Mouse (Mus musculus): ENCODE measurements around the gene Cdhr5. TPM values are rescaled to one million over a fixed set of nuclear protein-coding genes. Genes with fewer than 3 reads are reported as not detected.

Gene Cdhr5
- polyA plus RNA-seq (2015; fragmentation: Nextera tagmentation; extraction: Ambion mirVana): 1.9 and 2.4 TPM in 2 replicates

DNA sequence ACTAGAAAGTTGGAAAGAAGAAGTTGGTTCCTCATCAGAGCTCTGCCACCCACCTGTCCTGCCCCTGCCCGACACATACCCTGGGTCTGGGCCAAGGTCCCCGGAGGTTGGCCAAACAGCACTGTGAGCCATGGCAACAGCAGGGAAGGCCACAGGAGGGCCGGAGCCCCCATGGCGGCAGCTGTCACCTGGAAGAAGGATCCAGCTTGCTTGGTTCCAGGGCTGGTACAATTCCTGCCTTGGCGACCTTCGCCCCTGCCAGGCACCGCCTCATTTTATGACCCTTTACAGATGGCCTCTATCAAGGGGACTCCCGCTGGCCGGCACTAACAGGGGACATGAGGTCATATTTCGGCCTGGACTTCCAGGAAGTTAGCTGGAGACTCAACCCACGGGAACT is at the start of gene Cdhr5:
TSS of gene Cdhr5 (minus strand) at position 241 of the 400 bp plus-strand sequence.

DNA sequence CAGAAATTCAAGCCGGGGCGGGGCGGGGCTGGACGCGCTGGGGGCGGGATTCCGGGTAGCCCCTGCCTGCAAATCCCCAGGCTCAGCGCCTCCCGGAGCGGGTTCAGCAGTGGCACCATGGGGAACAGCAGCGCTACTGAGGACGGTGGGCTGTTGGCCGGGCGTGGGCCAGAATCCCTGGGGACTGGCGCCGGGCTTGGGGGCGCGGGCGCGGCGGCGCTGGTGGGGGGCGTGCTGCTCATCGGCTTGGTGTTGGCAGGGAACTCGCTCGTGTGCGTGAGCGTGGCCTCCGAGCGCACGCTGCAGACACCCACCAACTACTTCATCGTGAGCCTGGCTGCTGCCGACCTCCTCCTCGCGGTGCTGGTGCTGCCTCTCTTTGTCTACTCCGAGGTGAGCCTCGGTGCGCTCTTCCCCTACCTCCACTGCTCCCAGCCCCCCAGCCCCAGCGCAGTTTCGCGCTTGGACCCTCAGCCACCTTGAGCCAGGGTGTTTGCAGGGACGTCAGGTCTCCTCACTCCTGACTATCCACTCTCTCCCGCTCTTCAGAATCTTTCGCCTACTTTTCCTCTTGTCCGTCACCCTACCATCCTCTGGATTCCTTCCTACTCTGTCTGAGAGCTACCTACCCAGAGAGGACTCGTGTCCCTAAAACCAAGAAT is 15.5 kb upstream of the Cdhr5 start, which contains the start of gene Drd4:
TSS of gene Drd4 (plus strand) at position 86 of the 662 bp plus-strand sequence.

DNA sequence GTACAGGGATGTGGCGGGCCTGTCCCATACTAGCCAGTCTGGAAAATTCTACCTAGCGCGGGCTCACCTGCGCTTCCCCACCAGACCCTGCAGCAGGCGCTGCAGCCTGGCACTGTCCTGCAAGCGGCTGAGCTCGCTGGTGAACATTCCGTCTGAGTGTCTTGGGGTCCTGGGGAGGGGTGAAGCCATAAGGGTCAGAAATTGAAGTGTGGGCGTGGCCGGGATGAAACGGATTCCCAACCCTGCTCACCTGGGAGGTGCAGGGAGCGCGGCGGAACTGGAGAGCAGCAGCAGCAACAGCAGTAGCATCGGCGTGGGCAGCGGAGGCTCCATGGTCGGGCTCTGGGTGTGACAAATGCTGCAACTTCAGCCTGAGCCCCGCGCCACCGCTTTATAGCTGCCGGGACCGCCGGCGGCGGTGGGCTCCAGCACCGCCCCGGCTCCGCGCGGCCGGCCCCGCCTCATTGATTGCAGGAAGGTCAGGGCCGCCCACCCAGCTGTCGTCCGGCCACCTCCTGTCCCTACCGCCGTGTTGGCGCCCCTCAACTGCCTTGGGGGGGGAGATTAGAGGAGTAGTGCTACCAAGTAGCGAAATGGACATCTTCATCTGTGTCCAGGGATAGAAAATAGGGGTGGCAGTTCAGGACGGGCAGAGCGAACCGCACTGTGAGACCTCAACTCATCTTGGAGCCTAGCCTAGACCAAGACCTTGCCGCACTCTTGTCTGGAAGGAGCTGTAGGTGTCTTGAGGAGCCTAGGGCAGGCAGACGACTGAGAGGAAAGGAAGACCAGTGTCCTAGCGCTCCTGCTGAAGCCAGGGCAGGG is 2.4 kb upstream of the Cdhr5 start, which contains the start of gene Sct:
TSS of gene Sct (minus strand) at position 368 of the 825 bp plus-strand sequence.

DNA sequence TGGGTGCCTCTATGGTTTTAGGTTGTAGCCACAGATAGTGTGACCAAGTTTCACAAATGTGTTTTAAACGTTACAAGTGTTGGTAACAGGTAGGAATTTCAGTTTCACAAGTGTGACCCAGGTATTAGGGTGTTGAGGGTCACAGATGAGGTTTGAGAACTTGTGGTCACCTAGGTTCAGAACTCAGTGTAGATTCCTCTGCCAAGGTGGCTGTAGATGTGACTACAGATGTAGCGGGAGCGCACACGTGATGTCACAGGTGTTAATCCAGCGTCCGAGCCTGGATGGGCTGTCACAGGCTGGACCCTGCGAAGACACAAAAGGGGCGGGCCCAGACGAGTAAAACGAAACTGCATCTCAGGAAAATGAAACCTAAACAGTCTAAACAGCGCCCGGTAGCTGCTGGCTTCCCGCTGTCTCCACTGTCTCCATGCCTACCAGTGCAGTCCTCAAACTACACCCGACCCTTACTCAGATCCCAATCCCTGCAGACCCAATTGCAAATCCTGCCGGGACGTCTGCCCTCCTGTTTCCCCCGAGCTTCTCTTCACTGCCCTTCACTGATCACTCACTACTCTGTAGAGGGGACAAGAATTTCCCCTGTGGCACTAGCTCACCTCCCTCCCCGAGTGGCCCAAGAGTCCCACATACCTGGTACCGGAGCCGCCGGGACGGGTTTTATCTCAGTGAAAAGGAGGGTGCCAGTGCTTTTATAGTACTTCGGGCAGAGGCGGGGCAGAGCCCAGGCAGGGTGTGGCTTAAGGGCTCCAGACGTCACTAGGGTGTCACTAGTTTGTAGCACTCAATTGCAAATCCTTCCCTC is 10.6 kb downstream of the Cdhr5 start, which contains the start of gene Irf7:
TSS of gene Irf7 (minus strand) at position 743 of the 823 bp plus-strand sequence.

DNA sequence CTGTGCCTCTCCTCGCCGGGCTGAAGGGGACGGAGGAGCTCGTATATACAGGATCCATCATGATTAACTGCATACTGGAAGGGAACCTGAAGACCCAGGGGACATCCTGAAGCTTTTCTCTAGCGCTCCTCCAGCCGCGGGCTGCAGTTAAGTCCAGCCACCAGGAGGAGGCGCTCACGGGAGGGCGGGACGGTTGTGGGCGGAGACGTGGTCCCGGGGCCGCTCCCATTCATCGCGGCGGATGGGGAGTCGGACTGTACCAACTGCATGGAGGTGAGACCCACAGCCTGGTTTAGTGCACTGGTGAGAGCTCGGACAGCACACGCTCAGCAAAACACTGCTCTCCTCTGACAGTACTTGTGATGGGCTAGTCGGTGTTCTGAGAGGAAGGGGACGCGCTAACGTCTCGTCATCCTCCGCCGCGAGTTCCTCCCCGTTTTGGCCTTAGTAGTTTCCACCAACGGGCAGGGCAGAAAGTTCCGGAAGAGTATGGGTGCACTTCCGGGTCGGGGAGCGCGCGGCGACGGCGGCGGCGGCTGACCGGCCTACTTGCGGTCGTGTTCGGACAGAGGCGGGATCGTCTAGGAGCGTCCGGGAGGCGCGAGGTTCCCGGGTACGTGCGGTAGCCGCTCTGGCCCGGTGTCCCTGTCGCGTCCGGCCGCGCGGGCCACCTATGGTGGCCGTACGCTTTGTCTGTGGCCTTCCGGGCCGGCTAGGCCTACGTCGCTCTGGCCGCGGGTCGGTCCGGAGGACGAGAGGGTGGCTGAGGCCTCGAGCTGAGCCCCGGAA is 48.1 kb downstream of the Cdhr5 start, which contains the start of gene Phrf1:
TSS of gene Phrf1 (plus strand) at position 506 of the 789 bp plus-strand sequence.

MicroRNAs encoded within 50 kb of the gene (microRNA counts, 519-probe panel; counts per million panel counts)
- microRNA mmu-miR-210: 3,881 counts per million, percentile 79 among the panel's probes with 10 or more counts

Small RNA genes within 50 kb of the gene (microRNA-seq; reads per million reads assigned to microRNA genes)
- gene Mir210: 417 to 551 reads per million in 2 experiments

Other genes with a start within 250 kb of the Cdhr5 start
- not detected in 2 replicates for gene Gm17387, start 247.7 kb downstream of the Cdhr5 start, polyA plus RNA-seq (2015; fragmentation: Nextera tagmentation; extraction: Ambion mirVana)
- gene B4galnt4, start 215.7 kb downstream of the Cdhr5 start, polyA plus RNA-seq (2015; fragmentation: Nextera tagmentation; extraction: Ambion mirVana): 0.56 TPM in 1 of 2 replicates, not detected in the other
- 0.46 and 4.1 TPM in 2 replicates for gene Pkp3, start 198.6 kb downstream of the Cdhr5 start, polyA plus RNA-seq (2015; fragmentation: Nextera tagmentation; extraction: Ambion mirVana)
- gene Sigirr, start 176.2 kb downstream of the Cdhr5 start, polyA plus RNA-seq (2015; fragmentation: Nextera tagmentation; extraction: Ambion mirVana): 2.8 and 3.8 TPM in 2 replicates
- 0.93 TPM in 1 of 2 replicates, not detected in the other for gene Ano9, start 159.0 kb downstream of the Cdhr5 start, polyA plus RNA-seq (2015; fragmentation: Nextera tagmentation; extraction: Ambion mirVana)
- gene Ptdss2, start 154.4 kb downstream of the Cdhr5 start, polyA plus RNA-seq (2015; fragmentation: Nextera tagmentation; extraction: Ambion mirVana): 29.8 and 34.4 TPM in 2 replicates
- 80.7 and 92.6 TPM in 2 replicates for gene Rnh1, start 103.9 kb downstream of the Cdhr5 start, polyA plus RNA-seq (2015; fragmentation: Nextera tagmentation; extraction: Ambion mirVana)
- gene Hras, start 82.8 kb downstream of the Cdhr5 start, polyA plus RNA-seq (2015; fragmentation: Nextera tagmentation; extraction: Ambion mirVana): 168 and 179 TPM in 2 replicates
- gene Lrrc56, start 82.6 kb downstream of the Cdhr5 start, polyA plus RNA-seq (2015; fragmentation: Nextera tagmentation; extraction: Ambion mirVana): 2.4 and 3.6 TPM in 2 replicates
- 0.18 TPM in 1 of 2 replicates, not detected in the other for gene Lmntd2, start 62.7 kb downstream of the Cdhr5 start, polyA plus RNA-seq (2015; fragmentation: Nextera tagmentation; extraction: Ambion mirVana)
- 26.0 and 26.8 TPM in 2 replicates for gene Rassf7, start 60.9 kb downstream of the Cdhr5 start, polyA plus RNA-seq (2015; fragmentation: Nextera tagmentation; extraction: Ambion mirVana)
- 18.7 and 20.2 TPM in 2 replicates for gene Phrf1, start 48.0 kb downstream of the Cdhr5 start, polyA plus RNA-seq (2015; fragmentation: Nextera tagmentation; extraction: Ambion mirVana)
- 7.6 and 9.4 TPM in 2 replicates for gene Irf7, start 10.3 kb downstream of the Cdhr5 start, polyA plus RNA-seq (2015; fragmentation: Nextera tagmentation; extraction: Ambion mirVana)
- gene Sct, start 2.3 kb upstream of the Cdhr5 start, polyA plus RNA-seq (2015; fragmentation: Nextera tagmentation; extraction: Ambion mirVana): 7.2 and 11.2 TPM in 2 replicates
- 0.23 and 0.56 TPM in 2 replicates for gene Drd4, start 15.2 kb upstream of the Cdhr5 start, polyA plus RNA-seq (2015; fragmentation: Nextera tagmentation; extraction: Ambion mirVana)
- gene Deaf1, start 50.9 kb upstream of the Cdhr5 start, polyA plus RNA-seq (2015; fragmentation: Nextera tagmentation; extraction: Ambion mirVana): 30.0 and 33.3 TPM in 2 replicates
- 21.3 and 21.5 TPM in 2 replicates for gene Tmem80, start 51.0 kb upstream of the Cdhr5 start, polyA plus RNA-seq (2015; fragmentation: Nextera tagmentation; extraction: Ambion mirVana)
- 2.2 and 2.4 TPM in 2 replicates for gene Eps8l2, start 62.1 kb upstream of the Cdhr5 start, polyA plus RNA-seq (2015; fragmentation: Nextera tagmentation; extraction: Ambion mirVana)
- gene Taldo1, start 115.4 kb upstream of the Cdhr5 start, polyA plus RNA-seq (2015; fragmentation: Nextera tagmentation; extraction: Ambion mirVana): 210 and 316 TPM in 2 replicates
- gene Gatd1, start 137.3 kb upstream of the Cdhr5 start, polyA plus RNA-seq (2015; fragmentation: Nextera tagmentation; extraction: Ambion mirVana): 25.7 and 27.1 TPM in 2 replicates
- 0.40 and 0.59 TPM in 2 replicates for gene Cend1, start 152.7 kb upstream of the Cdhr5 start, polyA plus RNA-seq (2015; fragmentation: Nextera tagmentation; extraction: Ambion mirVana)
- gene Slc25a22, start 161.1 kb upstream of the Cdhr5 start, polyA plus RNA-seq (2015; fragmentation: Nextera tagmentation; extraction: Ambion mirVana): 15.8 and 17.3 TPM in 2 replicates
- 1.2 and 1.8 TPM in 2 replicates for gene Pidd1, start 167.2 kb upstream of the Cdhr5 start, polyA plus RNA-seq (2015; fragmentation: Nextera tagmentation; extraction: Ambion mirVana)
- gene Rplp2, start 170.6 kb upstream of the Cdhr5 start, polyA plus RNA-seq (2015; fragmentation: Nextera tagmentation; extraction: Ambion mirVana): 941 and 958 TPM in 2 replicates
- 249 and 404 TPM in 2 replicates for gene Pnpla2, start 178.4 kb upstream of the Cdhr5 start, polyA plus RNA-seq (2015; fragmentation: Nextera tagmentation; extraction: Ambion mirVana)
- 13.8 and 15.2 TPM in 2 replicates for gene Cracr2b, start 184.3 kb upstream of the Cdhr5 start, polyA plus RNA-seq (2015; fragmentation: Nextera tagmentation; extraction: Ambion mirVana)
- gene Cd151, start 190.6 kb upstream of the Cdhr5 start, polyA plus RNA-seq (2015; fragmentation: Nextera tagmentation; extraction: Ambion mirVana): 18.0 and 21.8 TPM in 2 replicates
- 45.8 and 47.8 TPM in 2 replicates for gene Polr2l, start 198.3 kb upstream of the Cdhr5 start, polyA plus RNA-seq (2015; fragmentation: Nextera tagmentation; extraction: Ambion mirVana)
- 43.1 and 47.4 TPM in 2 replicates for gene Tspan4, start 198.5 kb upstream of the Cdhr5 start, polyA plus RNA-seq (2015; fragmentation: Nextera tagmentation; extraction: Ambion mirVana)